Mouse (Mus musculus): ENCODE measurements around the gene Chd2.

Chd2 gene

GRCm38 (mm10) chr7:73441802-73442201 lies 99.8 kb downstream of the Chd2 start:
- no peak for DNase-seq (ENCODE audit: low read depth)

GRCm38 (mm10) chr7:73435685-73436084 lies 105.9 kb downstream of the Chd2 start:
- peak; percentile 26 for DNase-seq (ENCODE audit: low read depth)

GRCm38 (mm10) chr7:73434336-73434677 lies 107.3 kb downstream of the Chd2 start:
- DNase-seq (ENCODE audit: low read depth): no peak

GRCm38 (mm10) chr7:73433637-73434335 lies 107.8 kb downstream of the Chd2 start:
- no peak for DNase-seq (ENCODE audit: low read depth)

GRCm38 (mm10) chr7:73428525-73428924 lies 113.1 kb downstream of the Chd2 start:
- DNase-seq (ENCODE audit: low read depth): no peak

- no peak for DNase-seq (ENCODE audit: low read depth)
Observed at GRCm38 (mm10) chr7:73427794-73428193, 113.8 kb downstream of the Chd2 start.

- DNase-seq (ENCODE audit: low read depth): no peak
Observed at GRCm38 (mm10) chr7:73426752-73427386, 114.8 kb downstream of the Chd2 start.

GRCm38 (mm10) chr7:73426235-73426634 lies 115.4 kb downstream of the Chd2 start:
- DNase-seq (ENCODE audit: low read depth): peak; percentile 52

- no peak for DNase-seq (ENCODE audit: low read depth)
Observed at GRCm38 (mm10) chr7:73425451-73425850, 116.2 kb downstream of the Chd2 start.

- DNase-seq (ENCODE audit: low read depth): no peak
Observed at GRCm38 (mm10) chr7:73424705-73425104, 116.9 kb downstream of the Chd2 start.

GRCm38 (mm10) chr7:73424243-73424642 lies 117.4 kb downstream of the Chd2 start:
- DNase-seq (ENCODE audit: low read depth): no peak

GRCm38 (mm10) chr7:73423236-73423635 lies 118.4 kb downstream of the Chd2 start:
- no peak for DNase-seq (ENCODE audit: low read depth)

- DNase-seq (ENCODE audit: low read depth): peak; percentile 72
Observed at GRCm38 (mm10) chr7:73422223-73423113, 119.2 kb downstream of the Chd2 start.

- DNase-seq (ENCODE audit: low read depth): no peak
Observed at GRCm38 (mm10) chr7:73421278-73422015, 120.2 kb downstream of the Chd2 start.

GRCm38 (mm10) chr7:73420827-73421226 lies 120.8 kb downstream of the Chd2 start:
- no peak for DNase-seq (ENCODE audit: low read depth)

- no peak for DNase-seq (ENCODE audit: low read depth)
Observed at GRCm38 (mm10) chr7:73419375-73419774, 122.3 kb downstream of the Chd2 start.

- no peak for DNase-seq (ENCODE audit: low read depth)
Observed at GRCm38 (mm10) chr7:73414192-73414591, 127.4 kb downstream of the Chd2 start.

- DNase-seq (ENCODE audit: low read depth): no peak
Observed at GRCm38 (mm10) chr7:73412419-73412818, 129.2 kb downstream of the Chd2 start.

GRCm38 (mm10) chr7:73411986-73412385 lies 129.6 kb downstream of the Chd2 start:
- no peak for DNase-seq (ENCODE audit: low read depth)

- DNase-seq (ENCODE audit: low read depth): no peak
Observed at GRCm38 (mm10) chr7:73411523-73411922, 130.1 kb downstream of the Chd2 start.

- no peak for DNase-seq (ENCODE audit: low read depth)
Observed at GRCm38 (mm10) chr7:73405550-73405949, 136.1 kb downstream of the Chd2 start.

- DNase-seq (ENCODE audit: low read depth): no peak
Observed at GRCm38 (mm10) chr7:73403538-73403937, 138.1 kb downstream of the Chd2 start.
